Mouse (Mus musculus): Measurements from ENCODE around the gene Spire2. TPM values are rescaled to one million over a fixed set of nuclear protein-coding genes. Genes with fewer than 3 reads are reported as not detected.

The Spire2 gene
- polyA plus RNA-seq, 1 experiment from 2014 or later: 27.3 TPM

GRCm38 (mm10) chr8:123292785-123293184 lies 39.7 kb upstream of the Spire2 start:
- no peaks in the 10 kb centered on the region for H3K9me3 ChIP-seq (ENCODE audit: control insufficient read depth, low read length)
- no peak overlapping the region for H3K4me2 ChIP-seq (ENCODE audit: low read length)
- no peaks in the 10 kb centered on the region for H3K4me1 ChIP-seq (ENCODE audit: control insufficient read depth, insufficient read depth, low read depth, low read length)
- no peak overlapping the region for H3K4me3 ChIP-seq (ENCODE audit: low read length)
- no peaks in the 10 kb centered on the region for H3K27me3 ChIP-seq (replicated peaks; ENCODE audit: control insufficient read depth, insufficient read depth, low read length)
- no peak overlapping the region for H3K27ac ChIP-seq (ENCODE audit: low read depth, low read length)
- WGBS: 89% methylated on average over 2 of the region's 2 CpGs
- ATAC-seq: no peak
- no peak overlapping the region for H3K9ac ChIP-seq (ENCODE audit: low read depth, low read length)
- H3K36me3 ChIP-seq (ENCODE audit: control insufficient read depth, insufficient read depth, low read length): no peaks in the 10 kb centered on the region

GRCm38 (mm10) chr8:123298301-123298700 lies 34.2 kb upstream of the Spire2 start:
- ATAC-seq: no peak
- no peak overlapping the region for H3K27ac ChIP-seq (ENCODE audit: low read depth, low read length)
- no peak overlapping the region for H3K4me2 ChIP-seq (ENCODE audit: low read length)
- no peak overlapping the region for H3K4me3 ChIP-seq (ENCODE audit: low read length)
- H3K27me3 ChIP-seq (replicated peaks; ENCODE audit: control insufficient read depth, insufficient read depth, low read length): no peaks in the 10 kb centered on the region
- WGBS: 91% methylated on average over 11 of the region's 11 CpGs
- no peaks in the 10 kb centered on the region for H3K9me3 ChIP-seq (ENCODE audit: control insufficient read depth, low read length)
- no peaks in the 10 kb centered on the region for H3K36me3 ChIP-seq (ENCODE audit: control insufficient read depth, insufficient read depth, low read length)
- no peaks in the 10 kb centered on the region for H3K4me1 ChIP-seq (ENCODE audit: control insufficient read depth, insufficient read depth, low read depth, low read length)
- no peak overlapping the region for H3K9ac ChIP-seq (ENCODE audit: low read depth, low read length)

GRCm38 (mm10) chr8:123308738-123309137 lies 23.8 kb upstream of the Spire2 start:
- H3K36me3 ChIP-seq (ENCODE audit: control insufficient read depth, insufficient read depth, low read length): no peaks in the 10 kb centered on the region
- no peak for ATAC-seq
- WGBS: 73% methylated on average over 4 of the region's 4 CpGs
- no peak overlapping the region for H3K27ac ChIP-seq (ENCODE audit: low read depth, low read length)
- H3K4me3 ChIP-seq (ENCODE audit: low read length): no peak overlapping the region
- H3K27me3 ChIP-seq (replicated peaks; ENCODE audit: control insufficient read depth, insufficient read depth, low read length): no peaks in the 10 kb centered on the region
- H3K9me3 ChIP-seq (ENCODE audit: control insufficient read depth, low read length): no peaks in the 10 kb centered on the region
- H3K4me2 ChIP-seq (ENCODE audit: low read length): no peak overlapping the region
- no peak overlapping the region for H3K9ac ChIP-seq (ENCODE audit: low read depth, low read length)
- H3K4me1 ChIP-seq (ENCODE audit: control insufficient read depth, insufficient read depth, low read depth, low read length): no peaks in the 10 kb centered on the region

- WGBS: 8% methylated on average over 21 of the region's 21 CpGs
- Histone ChIP-seq H3K27ac (ENCODE audit: low read depth, low read length) (no peak overlapping the region), H3K36me3 (ENCODE audit: control insufficient read depth, insufficient read depth, low read length) (no peaks in the 10 kb centered on the region), H3K4me3 (ENCODE audit: low read length) (peak overlapping the region; percentile 44), H3K4me2 (ENCODE audit: low read length) (peak overlapping the region; percentile 74), H3K27me3 (replicated peaks; ENCODE audit: control insufficient read depth, insufficient read depth, low read length) (no peaks in the 10 kb centered on the region), H3K9ac (ENCODE audit: low read depth, low read length) (peak overlapping the region; percentile 57), H3K4me1 (ENCODE audit: control insufficient read depth, insufficient read depth, low read depth, low read length) (peaks cover 7% of the 10 kb centered on the region), H3K9me3 (ENCODE audit: control insufficient read depth, low read length) (no peaks in the 10 kb centered on the region)
- ATAC-seq: peak; percentile 84
Observed at GRCm38 (mm10) chr8:123317781-123318466, 14.6 kb upstream of the Spire2 start.

GRCm38 (mm10) chr8:123318467-123318911 lies 14.0 kb upstream of the Spire2 start, which contains the start of gene Fanca:
Gene Fanca (minus strand): TSS chr8:123318576.
- peaks cover 7% of the 10 kb centered on the region for H3K4me1 ChIP-seq (ENCODE audit: control insufficient read depth, insufficient read depth, low read depth, low read length)
- H3K9ac ChIP-seq (ENCODE audit: low read depth, low read length): peak within 1 kb of the TSS; percentile 57
- ATAC-seq: peak; percentile 100
- H3K36me3 ChIP-seq (ENCODE audit: control insufficient read depth, insufficient read depth, low read length): no peaks in the 10 kb centered on the region
- under 1% methylated on average over 24 of the region's 24 CpGs for WGBS
- H3K27me3 ChIP-seq (replicated peaks; ENCODE audit: control insufficient read depth, insufficient read depth, low read length): no peaks in the 10 kb centered on the region
- H3K27ac ChIP-seq (ENCODE audit: low read depth, low read length): 0 out of 2 replicates have a peak within 1 kb of the TSS, but pooled peaks have one; percentile 13
- H3K9me3 ChIP-seq (ENCODE audit: control insufficient read depth, low read length): no peaks in the 10 kb centered on the region
- H3K4me2 ChIP-seq (ENCODE audit: low read length): peak within 1 kb of the TSS; percentile 74
- peak within 1 kb of the TSS; percentile 44 for H3K4me3 ChIP-seq (ENCODE audit: low read length)

GRCm38 (mm10) chr8:123319522-123320164 lies 12.9 kb upstream of the Spire2 start:
- ATAC-seq: no peak
- Histone ChIP-seq H3K4me2 (ENCODE audit: low read length) (no peak overlapping the region), H3K27me3 (replicated peaks; ENCODE audit: control insufficient read depth, insufficient read depth, low read length) (no peaks in the 10 kb centered on the region), H3K36me3 (ENCODE audit: control insufficient read depth, insufficient read depth, low read length) (no peaks in the 10 kb centered on the region), H3K9me3 (ENCODE audit: control insufficient read depth, low read length) (no peaks in the 10 kb centered on the region), H3K4me1 (ENCODE audit: control insufficient read depth, insufficient read depth, low read depth, low read length) (peaks cover 7% of the 10 kb centered on the region), H3K4me3 (ENCODE audit: low read length) (no peak overlapping the region), H3K27ac (ENCODE audit: low read depth, low read length) (no peak overlapping the region), H3K9ac (ENCODE audit: low read depth, low read length) (no peak overlapping the region)
- 36% methylated on average over 7 of the region's 7 CpGs for WGBS

GRCm38 (mm10) chr8:123328552-123328951 lies 4.0 kb upstream of the Spire2 start:
- Histone ChIP-seq H3K27ac (ENCODE audit: low read depth, low read length) (no peak overlapping the region), H3K9me3 (ENCODE audit: control insufficient read depth, low read length) (no peaks in the 10 kb centered on the region), H3K36me3 (ENCODE audit: control insufficient read depth, insufficient read depth, low read length) (no peaks in the 10 kb centered on the region), H3K4me1 (ENCODE audit: control insufficient read depth, insufficient read depth, low read depth, low read length) (no peaks in the 10 kb centered on the region; the same call in 1 of the 2 replicates), H3K4me3 (ENCODE audit: low read length) (no peak overlapping the region), H3K9ac (ENCODE audit: low read depth, low read length) (no peak overlapping the region), H3K4me2 (ENCODE audit: low read length) (no peak overlapping the region), H3K27me3 (replicated peaks; ENCODE audit: control insufficient read depth, insufficient read depth, low read length) (no peaks in the 10 kb centered on the region)
- 92% methylated on average over 2 of the region's 2 CpGs for WGBS
- ATAC-seq: no peak

- WGBS: 90% methylated on average over 4 of the region's 4 CpGs
- Histone ChIP-seq H3K4me3 (ENCODE audit: low read length) (no peak overlapping the region), H3K9ac (ENCODE audit: low read depth, low read length) (no peak overlapping the region), H3K4me1 (ENCODE audit: control insufficient read depth, insufficient read depth, low read depth, low read length) (peaks cover 7% of the 10 kb centered on the region), H3K9me3 (ENCODE audit: control insufficient read depth, low read length) (no peaks in the 10 kb centered on the region), H3K27me3 (replicated peaks; ENCODE audit: control insufficient read depth, insufficient read depth, low read length) (no peaks in the 10 kb centered on the region), H3K36me3 (ENCODE audit: control insufficient read depth, insufficient read depth, low read length) (no peaks in the 10 kb centered on the region), H3K4me2 (ENCODE audit: low read length) (no peak overlapping the region), H3K27ac (ENCODE audit: low read depth, low read length) (no peak overlapping the region)
- ATAC-seq: no peak
Observed at GRCm38 (mm10) chr8:123329350-123329749, 3.2 kb upstream of the Spire2 start.

GRCm38 (mm10) chr8:123329961-123330360 lies 2.6 kb upstream of the Spire2 start:
- H3K9me3 ChIP-seq (ENCODE audit: control insufficient read depth, low read length): no peaks in the 10 kb centered on the region
- H3K27me3 ChIP-seq (replicated peaks; ENCODE audit: control insufficient read depth, insufficient read depth, low read length): no peaks in the 10 kb centered on the region
- no peak for ATAC-seq
- H3K4me2 ChIP-seq (ENCODE audit: low read length): no peak overlapping the region
- H3K9ac ChIP-seq (ENCODE audit: low read depth, low read length): no peak overlapping the region
- H3K36me3 ChIP-seq (ENCODE audit: control insufficient read depth, insufficient read depth, low read length): no peaks in the 10 kb centered on the region
- H3K4me1 ChIP-seq (ENCODE audit: control insufficient read depth, insufficient read depth, low read depth, low read length): peaks cover 13% of the 10 kb centered on the region
- no peak overlapping the region for H3K4me3 ChIP-seq (ENCODE audit: low read length)
- WGBS: 66% methylated on average over 5 of the region's 5 CpGs
- no peak overlapping the region for H3K27ac ChIP-seq (ENCODE audit: low read depth, low read length)
